Mouse (Mus musculus) stomach, postnatal 0 days (tissue): ENCODE data around the gene Tmem106a.

ENCODE experiments used
- CTCF ChIP-seq: IDR thresholded peaks from 2 replicates; pipeline ENCODE4 v1.5.1; 2016; ENCODE audit warnings: antibody characterized with exemption, low read depth, mild to moderate bottlenecking, moderate library complexity
- EP300 ChIP-seq: optimal IDR thresholded peaks from 2 replicates; pipeline ENCODE3; 2016; ENCODE audit warnings: antibody characterized with exemption

- TF ChIP-seq CTCF: no peak
- TF ChIP-seq EP300: no peak
Observed at GRCm38 (mm10) chr11:101616104-101616503, 34.1 kb downstream of the Tmem106a start.
